Mouse (Mus musculus) kidney, adult 11 months (tissue): ENCODE data around the gene BC048403.
"Not testable (repeated sequence)": the region's sequence is repeated elsewhere in the genome, so short reads cannot be mapped to it uniquely, and the experiment has no call there.

ENCODE experiments used
- DNase-seq: peaks from one replicate; pipeline ENCODE4 v3.0.0; 2022

The BC048403 gene

DNA sequence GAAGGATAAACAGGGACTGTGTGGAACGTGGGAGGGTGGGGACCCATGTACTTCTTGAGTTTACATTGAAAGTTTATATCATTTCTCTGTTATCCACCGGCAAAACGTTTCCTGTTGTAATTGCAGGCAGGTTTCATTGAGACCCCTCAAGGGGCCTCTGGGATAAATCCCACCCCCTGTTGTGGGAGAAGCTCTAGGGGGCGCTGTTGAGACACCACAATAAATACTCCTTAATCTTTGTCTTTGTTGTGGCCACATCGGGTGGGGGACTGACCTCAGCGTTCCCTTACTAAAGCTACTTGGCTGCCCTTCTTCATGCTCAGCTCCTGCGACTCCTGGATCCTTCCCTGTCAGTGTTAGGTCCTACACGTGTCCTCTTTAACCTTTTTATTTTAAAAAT, 19.4 kb downstream of the BC048403 start:
- no peak for DNase-seq

DNA sequence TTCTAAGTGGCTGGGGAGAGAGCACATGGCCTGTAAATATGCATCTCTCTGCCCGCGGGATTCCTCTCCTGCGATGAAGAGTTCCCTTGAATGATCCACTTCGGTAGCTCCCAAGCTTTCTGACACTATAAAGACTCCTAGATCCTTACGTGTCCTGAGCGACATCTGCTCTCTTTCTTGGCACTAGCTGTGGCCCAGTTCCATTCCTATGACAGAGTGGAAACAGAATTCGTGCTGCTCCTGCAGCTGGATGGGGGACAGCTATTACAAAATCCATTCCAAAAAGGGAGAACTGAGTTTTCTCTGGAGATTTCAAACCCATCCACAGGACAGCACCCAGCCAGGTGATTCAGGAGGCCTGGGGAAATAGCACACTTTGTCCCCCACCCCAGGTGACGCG, 22.4 kb downstream of the BC048403 start:
- DNase-seq, result no peak

- DNase-seq, result no peak
Measured at GRCm38 (mm10) chr10:121763191-121763590, 23.5 kb downstream of the BC048403 start.

- DNase-seq, result no peak
Measured at GRCm38 (mm10) chr10:121764469-121765173, 24.9 kb downstream of the BC048403 start.

DNA sequence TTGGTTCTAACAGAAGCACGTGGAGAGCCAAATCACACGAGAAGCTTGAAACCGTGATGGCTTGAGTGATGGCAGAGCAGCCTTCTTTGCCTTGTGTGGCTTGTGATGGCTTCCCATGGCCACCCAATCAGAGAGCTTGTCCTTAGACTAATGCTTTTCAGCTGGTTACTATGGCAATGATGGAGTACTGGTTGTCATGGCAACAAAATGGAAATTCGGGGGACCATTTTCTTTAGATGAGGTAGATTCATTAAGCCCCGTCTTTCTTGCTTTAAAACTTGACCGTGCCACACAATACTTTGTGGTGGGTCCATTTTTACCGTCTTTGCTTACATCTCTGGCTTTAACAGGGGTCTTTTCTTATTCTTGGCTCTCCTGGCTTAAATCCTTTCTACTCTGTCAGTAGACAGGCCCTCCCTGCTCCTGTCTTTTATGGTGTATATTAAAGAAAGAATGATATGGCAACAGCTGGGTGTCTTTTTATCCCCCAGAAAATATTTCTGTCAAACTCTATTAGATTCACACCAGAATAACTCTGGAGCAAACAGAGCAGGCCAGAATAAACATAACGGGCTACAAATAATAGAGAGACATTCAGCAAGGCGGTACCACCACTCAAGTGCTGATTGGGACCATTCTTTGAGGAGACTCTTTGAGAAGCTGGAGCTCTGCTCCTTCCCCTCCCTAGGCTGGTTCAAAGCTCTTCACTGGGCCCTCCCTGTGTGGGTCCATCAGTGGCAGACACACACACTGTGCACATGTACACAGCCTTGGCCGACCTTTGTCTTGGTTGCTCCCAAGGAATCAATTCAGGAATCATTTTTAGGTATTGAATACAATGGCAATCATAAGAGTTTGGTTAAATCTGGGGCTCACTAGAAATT, 25.7 kb downstream of the BC048403 start:
- DNase-seq, result no peak

GRCm38 (mm10) chr10:121767295-121767694, 27.6 kb downstream of the BC048403 start:
- DNase-seq, result not testable (repeated sequence)

GRCm38 (mm10) chr10:121769711-121770110, 30.0 kb downstream of the BC048403 start:
- no peak for DNase-seq

- no peak for DNase-seq
Measured at GRCm38 (mm10) chr10:121770624-121771577, 31.2 kb downstream of the BC048403 start.

DNA sequence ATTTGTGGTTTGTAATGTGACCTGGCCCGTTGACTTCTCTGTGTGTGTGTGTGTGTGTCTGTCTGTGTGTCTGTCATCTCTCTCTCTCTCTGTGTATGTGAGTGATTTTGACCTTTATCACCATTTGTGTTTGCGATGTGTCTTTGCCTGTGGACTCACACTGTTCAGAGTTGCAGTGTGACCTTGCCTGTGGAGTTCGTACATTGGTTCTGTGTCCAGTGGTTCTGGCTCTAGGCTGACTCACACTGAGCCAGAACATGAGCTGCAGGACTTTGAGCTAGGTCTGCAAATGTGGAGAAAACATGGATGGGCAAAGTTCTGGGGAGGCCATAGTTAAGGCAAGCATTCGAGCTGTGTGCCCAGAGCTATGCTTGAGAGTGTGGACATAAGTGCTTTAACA, 34.1 kb downstream of the BC048403 start:
- DNase-seq, result no peak

- DNase-seq, result no peak
Measured at GRCm38 (mm10) chr10:121775990-121776389, 36.3 kb downstream of the BC048403 start.

DNA sequence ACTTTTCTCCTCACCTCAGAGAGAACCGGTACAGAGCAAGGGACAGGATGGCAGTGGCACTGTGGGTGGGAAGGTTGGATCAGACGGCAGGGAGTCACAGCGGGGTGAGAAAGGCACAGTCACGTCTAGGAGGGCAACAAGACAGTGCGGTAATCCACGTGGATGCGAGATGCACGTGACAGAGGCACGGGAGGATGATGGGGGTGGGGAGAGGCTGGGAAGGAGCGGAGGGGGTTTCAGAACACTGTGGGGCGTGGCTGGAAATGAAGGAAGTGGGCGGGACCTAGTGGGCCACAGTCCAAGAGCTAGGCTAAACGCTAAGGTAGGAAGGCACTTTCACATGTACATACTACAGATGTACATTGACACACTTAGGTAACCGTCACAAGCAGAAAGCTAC, 41.4 kb downstream of the BC048403 start:
- no peak for DNase-seq

GRCm38 (mm10) chr10:121788536-121788935, 48.8 kb downstream of the BC048403 start:
- DNase-seq, result no peak

DNA sequence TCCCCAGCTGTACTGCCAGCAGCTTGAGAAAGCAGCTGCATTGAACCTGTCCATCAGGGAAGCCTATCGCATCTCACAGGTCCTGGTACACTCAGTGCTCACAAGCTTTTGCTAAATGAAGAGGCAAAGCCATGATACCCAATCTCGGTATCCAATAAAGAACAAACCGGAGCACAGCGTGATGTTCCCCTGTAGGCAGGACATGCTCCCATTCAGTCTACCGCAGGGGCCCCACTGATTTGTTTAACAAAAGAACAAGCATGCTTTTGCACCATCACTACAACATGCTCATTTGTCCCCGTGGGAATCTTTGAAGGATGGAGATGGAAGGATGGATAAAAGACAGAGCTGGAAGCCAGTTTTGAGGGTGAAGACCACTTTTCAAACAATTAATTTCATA, 50.3 kb downstream of the BC048403 start:
- DNase-seq, result no peak

DNA sequence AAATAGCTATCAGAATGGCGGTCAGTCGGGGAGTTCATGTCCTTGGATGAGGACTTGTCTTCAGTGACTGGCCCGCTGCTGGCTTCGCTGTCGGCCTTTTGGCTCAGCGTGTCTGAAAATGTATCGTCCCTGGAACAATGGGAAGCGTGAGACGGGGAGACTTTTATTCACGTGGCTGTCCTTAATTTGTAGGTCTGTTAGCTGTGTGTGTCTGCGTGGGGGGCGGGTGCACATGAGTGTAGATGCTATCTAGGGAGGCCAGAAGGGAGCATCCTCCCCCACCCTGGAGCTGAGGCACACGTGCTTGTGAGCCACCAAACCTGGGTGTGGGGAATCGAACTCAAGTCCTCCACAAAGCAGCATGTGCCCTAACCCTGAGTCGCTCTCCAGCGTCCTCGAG, 52.9 kb downstream of the BC048403 start:
- DNase-seq, result no peak

DNA sequence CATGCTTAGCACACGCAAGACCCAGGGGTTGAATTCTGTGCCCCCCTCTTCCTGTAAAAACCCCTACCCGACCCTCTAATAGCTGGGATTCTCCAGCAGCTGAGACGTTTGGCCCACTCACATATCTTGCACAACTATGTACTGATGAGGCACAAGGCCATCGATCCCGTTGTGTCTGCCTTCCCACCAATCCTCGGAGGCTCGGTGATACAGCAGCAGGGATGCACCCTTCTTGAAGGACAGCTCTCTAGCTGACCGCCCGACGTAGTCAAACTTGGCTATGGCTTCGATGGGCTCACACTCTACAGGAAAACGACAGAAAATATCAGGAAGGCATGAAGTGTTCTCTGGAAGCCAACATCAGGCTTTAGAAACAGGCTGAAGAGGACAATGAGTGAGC, 54.7 kb downstream of the BC048403 start:
- DNase-seq, result no peak

GRCm38 (mm10) chr10:121796027-121796802, 56.5 kb downstream of the BC048403 start:
- peak; percentile 14 for DNase-seq

- no peak for DNase-seq
Measured at GRCm38 (mm10) chr10:121800041-121800440, 60.3 kb downstream of the BC048403 start.
